Mouse (Mus musculus) gastrocnemius, adult 2 months (tissue): ENCODE results near the gene Crb3. TPM values are rescaled to one million over a fixed set of nuclear protein-coding genes. Genes with fewer than 3 reads are reported as not detected.

Source experiments
- DNase-seq: peaks from one replicate; pipeline ENCODE4 v3.0.0; 2022
- H3K27ac ChIP-seq: fragments of 200-600 bp; 2 replicates; pipeline ENCODE4 v1.8.1; 2022; ENCODE audit warnings: mild to moderate bottlenecking
- H3K4me3 ChIP-seq: fragments of 200-600 bp; 2 replicates; pipeline ENCODE4 v1.8.1; 2022; ENCODE audit warnings: mild to moderate bottlenecking, moderate library complexity
- CTCF ChIP-seq: fragments of 200-600 bp; IDR thresholded peaks from 2 replicates; pipeline ENCODE4 v1.8.1; 2022; ENCODE audit warnings: antibody characterized with exemption, mild to moderate bottlenecking, moderate library complexity
- intact Hi-C: fragments of 180-260 bp; cut with DNase I; formaldehyde crosslinking; loops from one replicate; pipeline ENCODE4 v1.15.1; 2025
- long read RNA-seq, 2 experiments: library from polyadenylated mRNA; stranded (forward); transcript quantifications; one replicate each; pipeline ENCODE4 v2.0.0; 2021
- total RNA-seq, 2 experiments: library from RNA; stranded (reverse); gene quantifications; 2 replicates each; pipeline ENCODE4 v1.2.3; 2021

Gene Crb3
- not detected for total RNA-seq
- long read RNA-seq, experiment 1 = 0 reads
- long read RNA-seq, experiment 2 = 0 reads

DNA sequence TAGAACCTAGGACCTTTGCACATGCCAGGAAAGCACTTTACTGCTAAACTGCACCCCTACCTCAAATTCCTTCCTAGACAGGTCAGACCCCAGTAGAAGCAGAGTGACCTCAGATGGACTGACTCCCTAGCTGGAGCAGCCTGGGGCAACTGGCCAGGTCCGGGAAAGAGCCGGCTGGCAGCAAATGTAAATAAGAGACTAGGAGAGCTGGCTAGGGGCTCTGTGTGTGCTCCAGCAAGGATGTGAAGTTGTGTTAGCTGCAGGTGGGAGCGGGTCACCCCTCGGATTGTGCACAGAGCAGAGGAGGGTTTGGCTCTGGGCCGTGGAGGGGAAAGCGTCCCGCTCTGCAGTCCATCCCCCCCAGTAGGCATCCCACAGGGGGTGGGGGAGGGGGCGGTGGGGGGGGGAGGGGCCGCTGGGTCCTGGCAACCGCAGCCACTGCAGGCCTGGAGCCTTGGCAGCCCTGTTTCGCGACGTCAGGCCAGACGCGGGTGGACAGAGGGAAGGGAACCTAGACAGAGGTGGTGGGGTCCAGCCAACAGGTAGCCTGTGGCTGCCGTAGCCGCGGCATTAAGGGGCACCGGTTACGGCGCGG lies at the start of gene Crb3:
Gene Crb3 (plus strand): TSS at position 215 of the 595 bp plus-strand sequence.
- Histone ChIP-seq H3K4me3 (peak within 1 kb of the TSS; percentile 89), H3K27ac (peak within 1 kb of the TSS; percentile 87)
- peak; percentile 69 for DNase-seq
- no peak for TF ChIP-seq CTCF
- intact Hi-C loops = loop anchor here (2.0 to 10.0 kb wide), 3 partner anchors 26 to 227 kb away; partner anchors contain the start of genes Rfx2 and Vav1

DNA sequence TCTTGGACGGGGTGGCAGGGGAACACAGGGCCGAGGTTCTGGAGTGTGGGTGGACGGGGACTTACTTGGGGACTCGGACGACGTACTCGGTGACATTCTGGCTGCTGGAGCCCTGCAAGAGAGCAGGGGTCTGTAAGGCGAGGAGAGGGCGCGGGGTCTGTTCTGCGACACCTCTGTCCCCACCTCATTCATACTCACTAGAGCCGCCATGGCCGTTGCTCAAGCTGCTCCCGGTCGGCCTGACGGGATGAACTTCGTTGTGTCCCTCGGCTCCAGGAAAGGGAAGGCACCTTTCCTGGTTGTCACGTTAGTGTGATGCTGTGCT lies 48.0 kb upstream of the Crb3 start:
- DNase-seq = no peak
- TF ChIP-seq CTCF = no peak
- intact Hi-C loops = loop anchor here (1.0 kb wide), 1 partner anchor 14 kb away; the partner anchor contains the start of gene Alkbh7
- Histone ChIP-seq H3K27ac (peak overlapping the region; percentile 95), H3K4me3 (peak overlapping the region; percentile 84)

DNA sequence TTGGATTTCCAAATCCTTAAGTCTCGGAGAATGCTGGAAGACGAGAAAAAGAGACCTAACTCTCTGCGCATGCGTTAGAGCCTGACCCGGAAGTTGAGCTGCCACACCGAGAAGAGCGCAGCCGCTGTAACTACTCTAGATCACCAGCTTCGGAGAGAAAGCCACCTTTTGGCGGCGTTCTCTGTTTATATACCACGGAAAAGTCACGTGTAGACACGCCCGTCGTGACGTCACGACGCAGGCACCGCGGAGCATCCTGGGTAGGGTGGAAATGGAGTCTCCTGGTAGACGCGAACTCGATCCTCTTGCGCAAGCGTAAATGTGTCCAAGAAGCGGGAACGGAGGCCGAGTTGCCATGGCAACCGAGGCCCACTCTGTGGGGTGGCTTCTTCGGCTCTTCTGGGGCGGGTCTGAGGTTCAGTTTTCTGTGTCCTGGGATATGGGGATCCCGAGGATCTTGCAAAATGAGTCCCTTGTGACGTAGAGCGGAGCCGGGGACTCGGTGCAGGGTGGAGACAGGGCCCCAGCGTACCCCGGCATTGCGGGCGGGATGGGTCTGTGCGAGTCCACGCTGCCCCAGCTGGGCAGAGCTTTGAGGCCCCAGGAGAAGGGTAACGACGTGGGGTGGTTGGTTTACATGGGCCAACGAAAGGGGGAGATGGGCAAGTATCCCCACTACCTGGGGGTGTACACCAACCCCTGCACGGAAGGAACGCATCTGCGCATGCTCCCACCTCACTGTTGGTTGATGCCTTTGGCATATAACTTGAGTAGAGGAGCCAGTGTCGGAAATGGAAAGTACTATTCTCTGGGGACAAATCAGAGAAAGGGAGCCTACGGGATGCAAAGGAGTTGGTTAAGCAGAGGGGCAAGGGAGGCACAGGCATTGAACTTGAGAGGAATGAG lies 47.4 kb upstream of the Crb3 start, which contains the start of the genes Gtf2f1 and Gm17949:
Gene Gtf2f1 (minus strand): TSS at position 53 of the 906 bp plus-strand sequence.
Gene Gm17949 (plus strand): TSS at position 234 of the 906 bp plus-strand sequence.
- peak within 1 kb of the TSS; percentile 95 for H3K27ac ChIP-seq
- H3K4me3 ChIP-seq = peak within 1 kb of the TSS; percentile 84
- intact Hi-C loops = loop anchor here (1.0 to 2.0 kb wide), 2 partner anchors 14 to 15 kb away; partner anchors contain the start of gene Alkbh7
- TF ChIP-seq CTCF = no peak
- DNase-seq = peak; percentile 94

DNA sequence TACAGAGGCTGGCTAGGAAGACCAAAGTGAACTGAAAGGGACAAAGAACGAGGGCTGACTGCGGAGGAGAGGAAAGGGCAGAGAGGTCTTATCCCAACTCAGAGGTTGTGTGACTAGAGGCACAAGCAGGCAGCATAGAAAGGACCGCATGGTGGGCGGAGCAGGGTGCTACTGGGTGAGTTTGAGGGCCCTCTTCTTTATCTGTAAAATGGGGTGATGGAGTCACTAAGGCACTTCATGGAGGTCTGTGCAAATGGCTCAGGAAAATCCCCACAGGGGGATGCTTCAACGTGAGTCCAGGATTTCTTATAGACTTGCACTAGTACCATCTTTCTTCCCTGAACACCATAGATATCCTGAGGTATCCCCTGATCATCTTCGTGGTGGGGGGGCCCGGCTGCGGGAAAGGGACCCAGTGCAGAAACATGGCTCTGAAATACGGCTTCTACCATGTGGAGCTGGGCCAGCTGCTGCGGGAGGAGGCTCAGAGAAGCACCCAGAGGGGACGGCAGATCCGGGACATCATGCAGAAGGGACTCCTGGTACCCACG lies 46.6 kb upstream of the Crb3 start:
- no peak for TF ChIP-seq CTCF
- intact Hi-C loops = loop anchor here (2.0 kb wide), 1 partner anchor 14 kb away; no protein-coding TSS in a partner anchor
- no peak for DNase-seq
- peak overlapping the region; percentile 95 for H3K27ac ChIP-seq
- peak overlapping the region; percentile 84 for H3K4me3 ChIP-seq

DNA sequence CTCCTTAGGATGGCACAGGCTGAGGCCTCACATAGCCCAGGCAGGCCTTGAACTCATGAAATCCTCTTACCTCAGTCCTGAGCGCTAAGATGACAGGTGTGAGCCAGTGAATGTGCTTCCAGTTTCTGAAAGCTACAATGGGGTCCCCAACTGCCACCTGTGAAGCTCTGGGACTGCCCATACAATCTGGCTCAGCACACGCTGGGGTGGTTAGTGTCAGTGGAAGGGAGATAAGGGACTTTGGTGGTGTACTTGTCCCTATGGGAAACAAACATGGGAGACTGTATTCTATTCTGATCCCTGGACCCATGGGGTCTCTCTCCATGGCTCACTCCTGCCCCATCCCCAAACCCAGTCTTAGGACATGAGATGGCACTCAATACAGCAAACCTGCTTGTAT lies 39.2 kb upstream of the Crb3 start:
- intact Hi-C loops = no loop called here
- Histone ChIP-seq H3K27ac (no peak overlapping the region), H3K4me3 (no peak overlapping the region)
- no peak for TF ChIP-seq CTCF
- DNase-seq = no peak

DNA sequence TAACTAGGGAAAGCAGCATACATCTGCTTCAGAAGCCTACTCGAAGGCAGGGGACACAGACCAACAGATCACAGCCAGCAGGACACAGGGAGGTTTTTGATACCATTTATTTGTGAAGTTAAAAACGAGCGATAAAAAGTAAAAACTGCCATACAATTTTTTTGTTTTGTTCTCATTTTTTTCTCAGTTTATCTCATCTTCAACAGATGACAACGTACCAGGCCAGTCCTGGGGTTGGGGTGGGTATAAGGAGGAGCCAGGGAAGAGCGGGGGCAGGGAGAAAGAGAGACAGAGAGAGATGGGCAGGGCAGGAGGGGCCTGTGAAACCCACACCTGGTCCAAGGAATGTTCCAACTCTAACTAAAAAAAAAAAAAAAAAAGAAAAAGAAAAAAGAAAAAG lies 37.9 kb upstream of the Crb3 start:
- Histone ChIP-seq H3K27ac (no peak overlapping the region), H3K4me3 (no peak overlapping the region)
- intact Hi-C loops = no loop called here
- DNase-seq = no peak
- TF ChIP-seq CTCF = no peak

DNA sequence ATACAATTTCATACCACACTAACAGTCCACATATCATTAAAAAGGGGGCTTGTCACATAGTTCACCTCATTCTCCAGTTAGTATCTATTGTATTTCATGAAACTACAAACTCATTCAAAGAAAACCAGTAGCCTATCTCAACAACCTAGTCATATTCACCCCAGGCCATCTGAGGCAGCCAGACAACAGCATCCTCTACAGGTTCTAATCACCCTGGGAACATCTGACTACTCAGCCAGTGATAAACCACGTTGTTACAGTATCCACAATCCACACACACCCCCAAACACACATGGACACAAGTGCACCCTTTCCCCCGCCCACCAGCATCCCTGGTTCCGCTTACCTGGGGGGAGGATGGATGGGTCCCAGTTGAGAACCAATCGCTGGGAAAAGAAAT lies 31.4 kb upstream of the Crb3 start:
- intact Hi-C loops = loop anchor here (2.0 kb wide), 1 partner anchor 15 kb away; no protein-coding TSS in a partner anchor
- H3K4me3 ChIP-seq = no peak overlapping the region
- no peak overlapping the region for H3K27ac ChIP-seq
- TF ChIP-seq CTCF = no peak
- DNase-seq = no peak

DNA sequence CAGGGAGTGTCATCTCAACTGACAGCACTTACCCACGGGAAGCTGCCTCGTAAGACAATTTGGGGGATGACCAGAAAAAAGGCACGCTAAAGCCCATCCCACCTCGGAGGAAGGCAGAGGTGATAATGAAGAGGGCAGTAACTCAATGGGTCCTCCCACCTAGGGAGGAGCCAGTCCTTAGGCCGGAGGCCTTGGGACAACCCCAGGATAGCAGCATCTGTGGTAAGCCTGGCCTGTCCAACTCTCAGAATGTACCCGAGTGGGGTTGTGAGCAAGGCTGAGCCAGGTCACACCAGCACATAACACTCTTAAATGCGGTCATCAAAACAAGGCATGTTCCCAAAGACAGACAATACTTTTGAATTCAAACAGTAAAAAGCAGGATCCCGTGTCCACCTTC lies 29.2 kb upstream of the Crb3 start:
- Histone ChIP-seq H3K4me3 (peak overlapping the region; percentile 84), H3K27ac (peak overlapping the region; percentile 89)
- no peak for TF ChIP-seq CTCF
- intact Hi-C loops = no loop called here
- no peak for DNase-seq

DNA sequence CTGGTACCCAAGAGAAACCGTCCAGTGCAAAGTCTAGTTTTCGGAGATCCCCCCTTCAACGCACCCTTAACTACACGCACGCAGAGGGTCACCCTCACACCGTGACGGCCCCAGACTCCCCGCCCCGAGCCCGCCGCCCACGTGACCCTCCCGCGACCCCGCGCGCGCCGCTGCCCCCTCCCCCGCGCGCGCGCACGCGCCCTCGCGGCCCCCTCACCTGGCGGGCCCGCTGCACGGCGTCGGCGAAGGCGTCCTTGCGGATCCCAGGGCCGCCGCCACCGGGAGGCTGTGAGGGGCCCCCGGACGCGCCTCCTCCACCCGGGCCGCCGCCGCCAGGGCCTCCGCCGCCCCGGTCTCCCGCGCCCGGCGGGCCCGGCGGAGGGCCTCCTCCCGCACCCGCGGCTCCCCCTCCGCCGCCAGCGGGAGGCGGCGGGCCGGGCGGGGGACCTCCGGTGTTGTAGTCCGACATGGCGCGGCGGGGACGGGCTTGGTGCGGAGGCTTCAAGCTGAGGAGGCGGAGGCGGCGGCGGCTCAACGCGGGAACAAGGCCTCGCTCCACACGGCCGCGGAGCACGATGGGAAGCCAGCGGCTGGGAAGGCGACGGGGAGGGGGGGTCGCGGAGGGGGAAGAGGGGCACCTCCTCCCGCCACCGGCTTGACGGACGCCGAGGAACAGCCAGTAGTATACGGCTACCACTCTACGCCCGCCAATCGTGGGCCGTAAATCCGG lies 27.8 kb upstream of the Crb3 start, which contains the start of gene Khsrp:
Gene Khsrp (minus strand): TSS at position 592 of the 730 bp plus-strand sequence.
- no peak for TF ChIP-seq CTCF
- Histone ChIP-seq H3K4me3 (peak within 1 kb of the TSS; percentile 84), H3K27ac (peak within 1 kb of the TSS; percentile 90)
- peak; percentile 59 for DNase-seq
- intact Hi-C loops = no loop called here

DNA sequence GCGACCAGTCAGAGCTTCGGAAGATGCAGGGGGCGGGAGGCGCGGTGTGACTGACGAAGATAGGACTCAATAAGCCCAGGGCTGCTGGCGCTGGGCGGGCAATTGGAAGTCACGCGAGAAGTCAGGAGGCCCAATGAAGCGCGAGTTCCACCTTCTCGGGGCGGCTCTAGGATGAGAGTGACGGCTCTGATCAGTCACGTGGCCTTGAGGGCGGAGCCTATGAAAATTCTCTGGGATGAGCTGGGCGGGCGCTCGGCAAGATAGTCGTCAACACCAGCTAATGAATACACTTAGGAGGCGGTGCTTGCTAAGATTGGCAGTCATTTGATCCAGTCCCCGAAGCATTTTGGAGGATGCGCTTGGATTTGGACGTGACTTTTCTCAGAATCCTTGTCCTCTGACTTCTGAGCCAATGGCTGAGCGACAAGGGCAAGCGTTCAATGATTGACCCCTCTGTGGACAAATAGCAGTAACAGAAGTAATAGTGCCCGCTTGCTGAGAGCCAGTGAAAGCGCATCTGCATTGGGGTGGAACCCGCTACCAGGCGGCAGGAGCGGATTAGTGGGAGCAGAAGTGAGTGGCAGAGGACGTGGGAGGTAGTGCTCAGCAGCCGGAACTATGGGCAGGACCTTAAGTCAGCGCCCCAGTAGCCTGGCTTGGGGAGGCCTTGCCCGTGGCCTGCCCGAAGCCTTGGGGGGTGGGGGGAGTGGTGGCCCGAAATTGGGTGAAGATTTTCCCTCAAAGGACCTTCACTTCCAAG lies 27.1 kb upstream of the Crb3 start:
- intact Hi-C loops = loop anchor here (2.0 kb wide), 1 partner anchor 27 kb away; the partner anchor contains the start of genes Crb3 and Slc25a23

DNA sequence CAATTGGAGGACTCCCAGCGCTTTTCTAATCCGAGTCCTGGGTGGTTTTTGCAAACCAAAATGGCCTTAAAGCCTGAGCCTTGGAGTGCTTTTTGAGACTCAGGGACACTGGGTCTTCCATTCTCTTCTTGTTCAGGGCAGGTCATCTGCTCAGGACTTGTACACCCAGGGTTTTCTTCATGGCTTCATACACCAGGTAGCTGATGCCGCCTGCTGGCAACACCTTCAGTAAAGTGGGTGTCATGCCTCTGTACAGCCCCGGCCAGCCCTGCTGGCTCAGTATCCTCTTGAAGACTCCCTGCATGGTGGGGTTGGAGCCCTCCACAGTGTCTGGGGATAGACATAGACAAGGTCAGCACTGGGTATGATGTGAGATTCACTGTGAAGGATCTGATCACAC lies 26.1 kb upstream of the Crb3 start:
- intact Hi-C loops = loop anchor here (2.0 kb wide), 1 partner anchor 26 kb away; the partner anchor contains the start of genes Crb3 and Slc25a23

More for the DNA sequence above, 27.1 kb upstream of the Crb3 start:
- DNase-seq = peak; percentile 100
- Histone ChIP-seq H3K4me3 (peak overlapping the region; percentile 70), H3K27ac (peak overlapping the region; percentile 90)
- TF ChIP-seq CTCF = no peak

More for the DNA sequence above, 26.1 kb upstream of the Crb3 start:
- no peak for TF ChIP-seq CTCF
- Histone ChIP-seq H3K4me3 (no peak overlapping the region), H3K27ac (peak overlapping the region; percentile 90)
- no peak for DNase-seq
